Mouse (Mus musculus) layer of hippocampus, postnatal 36 days (tissue): Measurements from ENCODE around the gene Atp13a4. TPM values are rescaled to one million over a fixed set of nuclear protein-coding genes. Genes with fewer than 3 reads are reported as not detected.

ENCODE experiments used
- DNase-seq, 2 experiments: peaks; one replicate each; pipeline ENCODE4 v3.0.0; 2022
- total RNA-seq, 2 experiments: library from RNA; stranded (reverse); gene quantifications; 2 replicates each; pipeline ENCODE4 v1.2.3; 2021

Gene Atp13a4
- total RNA-seq = 10 to 100 TPM; 14.4 to 15.8 TPM

DNA sequence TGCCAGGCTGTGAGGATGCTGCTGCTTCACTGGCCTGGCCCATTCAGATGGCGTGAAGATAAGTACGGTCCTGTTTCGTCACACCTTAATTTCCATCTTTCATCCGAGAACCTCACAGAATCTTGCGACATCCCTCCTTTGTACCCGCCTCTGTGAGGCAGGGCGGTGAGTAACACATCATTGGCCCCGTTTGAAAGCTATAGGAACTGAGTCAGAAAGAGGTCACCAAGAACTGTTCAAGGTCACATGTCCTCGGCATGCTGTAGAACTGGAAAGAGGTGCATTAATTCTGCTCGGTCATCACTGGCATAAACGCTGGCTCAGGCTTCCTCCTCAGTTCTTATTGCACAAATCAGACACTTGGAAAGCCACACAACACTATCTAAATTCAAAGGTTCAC is at the start of gene Atp13a4:
Gene Atp13a4, minus strand, starts transcription at position 36 of the 400 bp plus-strand sequence.
- no peak for DNase-seq

- DNase-seq = no peak
These were observed 47.5 kb upstream of the Atp13a4 start for GRCm38 (mm10) chr16:29592171-29592570.

DNA sequence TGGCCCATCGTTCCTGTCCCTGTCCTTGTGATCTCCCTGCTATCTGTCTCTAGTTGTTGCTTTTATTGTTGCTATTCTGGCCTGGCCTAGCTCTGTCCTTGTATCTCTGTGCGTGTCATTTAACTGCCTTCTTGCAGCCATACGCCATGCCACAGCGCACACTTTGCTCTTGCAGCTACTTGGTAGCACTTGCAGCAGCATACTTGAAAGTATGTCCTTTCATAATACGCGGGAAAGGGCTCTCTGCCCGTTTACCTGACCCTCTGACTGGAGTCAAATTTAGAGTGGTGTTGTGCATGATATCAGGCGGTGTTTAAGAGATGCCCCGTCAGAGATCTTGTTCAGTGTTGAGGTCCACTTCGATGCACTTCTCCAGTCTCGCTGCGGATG is 35.1 kb upstream of the Atp13a4 start:
- DNase-seq = no peak

DNA sequence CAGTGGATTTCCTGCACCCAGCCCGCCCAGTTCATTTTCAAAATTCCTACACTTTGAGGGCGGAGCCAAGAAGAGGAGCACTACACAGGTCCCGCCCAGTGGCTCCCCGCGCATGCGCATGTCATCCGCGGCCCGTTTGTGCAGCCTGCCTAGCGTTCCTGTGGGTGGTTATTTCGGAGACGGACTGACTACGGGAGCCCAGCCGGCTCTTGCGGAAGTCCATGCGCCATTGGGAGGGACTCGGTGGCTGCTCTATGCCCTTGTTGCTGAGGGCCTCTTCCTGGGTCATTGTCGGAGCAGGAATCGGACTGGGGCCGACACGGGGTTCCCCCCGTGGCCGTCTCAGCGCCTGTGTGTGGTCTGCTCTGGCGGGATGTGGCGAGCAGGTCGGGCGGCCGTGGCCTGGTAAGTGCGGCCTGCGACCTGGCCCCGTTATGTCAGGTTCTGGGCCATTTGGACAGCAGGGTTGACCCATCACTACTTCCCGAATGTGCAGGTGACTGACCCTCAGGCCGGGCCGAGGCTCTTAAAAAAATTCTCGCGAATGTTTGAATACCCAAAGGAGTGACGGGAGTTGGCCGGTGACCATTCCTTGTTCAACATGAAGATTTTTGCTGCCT is 34.6 kb upstream of the Atp13a4 start, which contains the start of gene Opa1:
Gene Opa1, plus strand, starts transcription at position 168 of the 620 bp plus-strand sequence.
- peak; percentile 97 to 98 for DNase-seq

GRCm38 (mm10) chr16:29575620-29576019 is 31.0 kb upstream of the Atp13a4 start:
- DNase-seq = no peak

- DNase-seq = no peak
These were observed 29.3 kb upstream of the Atp13a4 start for GRCm38 (mm10) chr16:29574013-29574412.

- DNase-seq = peak in 1 of 2 experiments; percentile 15
These were observed 16.2 kb upstream of the Atp13a4 start for GRCm38 (mm10) chr16:29560869-29561268.

DNA sequence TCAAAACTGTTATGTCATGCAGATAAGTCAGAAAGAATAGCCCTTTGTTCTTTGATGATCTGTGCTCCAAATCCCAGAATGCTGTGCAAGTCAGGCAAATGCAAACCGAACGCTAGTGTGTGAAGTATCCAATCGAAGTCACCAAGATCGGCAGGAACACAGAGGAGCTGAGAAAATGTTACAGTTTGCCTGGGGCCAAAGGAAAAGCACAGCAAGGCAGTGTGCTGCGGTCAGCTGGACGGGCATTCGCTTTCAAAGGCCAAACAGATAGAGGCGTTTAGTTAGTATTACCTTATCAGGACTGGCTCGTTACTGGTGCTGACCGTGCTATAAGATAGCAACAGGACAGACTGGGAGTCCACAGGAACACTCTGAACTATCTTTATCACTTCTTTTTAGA is 15.8 kb upstream of the Atp13a4 start:
- no peak for DNase-seq

GRCm38 (mm10) chr16:29559667-29560066 is 15.0 kb upstream of the Atp13a4 start:
- DNase-seq = no peak

DNA sequence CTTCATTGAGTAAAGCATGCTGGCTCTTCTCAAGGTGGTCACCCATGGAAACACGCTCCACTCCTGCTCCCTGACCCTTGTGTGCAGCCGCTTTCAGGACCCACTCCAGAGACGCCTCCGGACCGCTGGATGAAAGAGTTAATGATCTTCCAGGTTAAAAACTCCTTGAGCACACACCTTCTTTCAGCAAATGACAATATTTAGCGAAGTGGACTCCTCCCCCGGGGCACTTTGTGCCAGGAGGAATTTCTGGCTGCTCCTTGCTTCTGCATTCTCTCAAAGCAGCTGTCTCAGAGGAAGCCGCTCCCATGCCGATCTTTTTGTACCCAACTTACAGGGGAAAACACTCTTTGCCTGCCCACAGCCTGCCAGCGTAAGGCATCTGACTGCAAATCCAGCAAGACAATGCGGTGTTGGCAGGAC is 3.4 kb downstream of the Atp13a4 start:
- peak; percentile 33 to 38 for DNase-seq

GRCm38 (mm10) chr16:29539906-29540305 is 4.8 kb downstream of the Atp13a4 start:
- no peak for DNase-seq

GRCm38 (mm10) chr16:29536411-29537204 is 8.1 kb downstream of the Atp13a4 start:
- DNase-seq = peak; percentile 25 to 44

- DNase-seq = no peak
These were observed 8.8 kb downstream of the Atp13a4 start for GRCm38 (mm10) chr16:29535866-29536265.

DNA sequence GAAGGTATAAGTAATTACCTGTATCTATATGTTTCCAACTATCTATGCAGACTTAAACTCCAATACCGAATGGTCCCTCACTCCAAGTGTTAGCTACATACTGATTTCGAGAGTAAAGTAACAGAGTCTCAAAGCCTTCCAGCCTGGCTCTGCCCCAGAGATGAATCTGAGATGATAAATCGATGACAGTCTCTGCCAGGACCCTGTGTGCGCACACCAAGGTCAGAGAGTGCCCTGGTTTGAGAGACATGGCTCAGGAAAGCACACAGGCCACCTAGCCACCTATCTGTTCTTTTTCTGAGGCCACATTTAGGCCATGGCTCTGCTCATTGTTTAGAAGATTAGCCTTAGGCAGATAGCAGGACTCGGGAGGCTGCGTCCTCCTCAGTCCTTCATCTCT is 11.0 kb downstream of the Atp13a4 start:
- no peak for DNase-seq

- DNase-seq = no peak
These were observed 17.6 kb downstream of the Atp13a4 start for GRCm38 (mm10) chr16:29527085-29527484.

DNA sequence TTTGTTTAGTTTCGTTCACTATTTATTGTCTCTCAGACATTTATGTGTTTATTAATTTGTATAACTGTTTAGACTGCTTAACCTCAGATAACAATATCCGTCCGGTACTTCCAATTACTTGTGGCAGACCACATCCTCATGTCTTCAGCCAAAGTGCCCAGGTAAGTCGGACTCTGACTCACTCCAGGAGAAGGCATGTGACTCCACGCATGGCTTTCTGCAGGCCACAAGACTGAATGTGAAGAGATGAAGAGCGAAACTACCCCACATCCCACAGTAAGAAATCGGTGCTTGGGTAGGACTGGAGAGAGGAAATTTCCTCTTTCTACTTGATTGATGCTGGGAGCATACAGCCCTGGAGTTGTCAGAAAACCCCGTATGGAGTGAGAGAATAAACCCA is 18.1 kb downstream of the Atp13a4 start:
- no peak for DNase-seq

DNA sequence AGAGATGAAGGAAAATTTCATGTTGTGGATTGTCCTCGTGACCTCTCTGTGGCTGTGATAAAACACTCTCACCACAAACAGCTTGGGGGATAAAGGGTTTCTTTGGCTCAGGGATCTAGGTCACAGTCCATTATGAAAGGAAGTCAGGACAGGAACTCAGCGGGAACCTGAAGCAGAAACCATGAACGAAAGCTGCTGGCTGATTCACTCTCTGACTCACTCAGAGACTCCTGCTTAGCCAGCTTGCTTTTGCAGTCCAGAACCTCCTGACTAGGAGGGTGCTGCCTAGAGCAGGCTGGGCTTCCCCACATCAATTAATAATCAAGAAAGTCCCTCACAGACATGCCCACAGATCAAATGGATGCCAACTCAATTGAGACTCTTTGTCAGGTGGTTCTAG is 32.2 kb downstream of the Atp13a4 start:
- peak in 1 of 2 experiments; percentile 11 for DNase-seq

- DNase-seq = no peak
These were observed 33.9 kb downstream of the Atp13a4 start for GRCm38 (mm10) chr16:29510743-29511142.

- no peak for DNase-seq
These were observed 34.8 kb downstream of the Atp13a4 start for GRCm38 (mm10) chr16:29509881-29510280.

- DNase-seq = peak; percentile 8 to 10
These were observed 40.0 kb downstream of the Atp13a4 start for GRCm38 (mm10) chr16:29504671-29505070.

- DNase-seq = peak; percentile 4 to 9
These were observed 40.5 kb downstream of the Atp13a4 start for GRCm38 (mm10) chr16:29504198-29504597.

GRCm38 (mm10) chr16:29491031-29491430 is 53.6 kb downstream of the Atp13a4 start:
- DNase-seq = no peak

GRCm38 (mm10) chr16:29481439-29481838 is 63.2 kb downstream of the Atp13a4 start:
- no peak for DNase-seq

GRCm38 (mm10) chr16:29480396-29480795 is 64.3 kb downstream of the Atp13a4 start:
- no peak for DNase-seq
